Mouse (Mus musculus) stomach, embryonic 15.5 days (tissue): ENCODE data around the gene Frmd5. TPM values are rescaled to one million over a fixed set of nuclear protein-coding genes. Genes with fewer than 3 reads are reported as not detected.

Experiments used
- ATAC-seq: fragments of 200-750 bp; cut with Nextera tagmentation; 2 replicates; pipeline ENCODE4 v1.8.0; 2017; ENCODE audit warnings: low read depth, moderate number of reproducible peaks, moderate TSS enrichment; ENCODE audit not compliant: insufficient read depth, low FRiP score
- H3K27ac ChIP-seq: fragments of 300-500 bp; sonication (generic); 2 replicates; pipeline ENCODE4 v1.5.1; 2015; ENCODE audit warnings: mild to moderate bottlenecking, inconsistent platforms
- H3K27me3 ChIP-seq: fragments of 300-500 bp; sonication (generic); replicated peaks from 2 replicates; pipeline ENCODE4 v1.6.1; 2015; ENCODE audit warnings: inconsistent platforms
- H3K36me3 ChIP-seq: fragments of 300-500 bp; sonication (generic); 2 replicates; pipeline ENCODE4 v1.6.1; 2015; ENCODE audit warnings: inconsistent platforms
- H3K4me1 ChIP-seq: fragments of 300-500 bp; sonication (generic); 2 replicates; pipeline ENCODE4 v1.6.1; 2015; ENCODE audit warnings: inconsistent platforms
- H3K4me2 ChIP-seq: fragments of 300-500 bp; sonication (generic); 2 replicates; pipeline ENCODE4 v1.6.1; 2015; ENCODE audit warnings: mild to moderate bottlenecking, inconsistent platforms
- H3K4me3 ChIP-seq: fragments of 300-500 bp; sonication (generic); replicated peaks from 2 replicates; pipeline ENCODE4 v1.5.1; 2015; ENCODE audit warnings: inconsistent platforms
- H3K9ac ChIP-seq: fragments of 300-500 bp; sonication (generic); 2 replicates; pipeline ENCODE4 v1.6.1; 2015; ENCODE audit warnings: inconsistent platforms
- H3K9me3 ChIP-seq: fragments of 300-500 bp; sonication (generic); 2 replicates; pipeline ENCODE4 v1.6.1; 2016; ENCODE audit warnings: inconsistent platforms
- WGBS: fragments of 180-500 bp; shearing (Covaris S2); methylation state at CpG from one replicate; pipeline ENCODE4 v1.1.7; 2015; 5-methylcytosine and 5-hydroxymethylcytosine counted together
- polyA plus RNA-seq: library from polyadenylated mRNA; unstranded; fragments of >200 nt; fragmentation: Nextera tagmentation; extraction: Ambion mirVana; gene quantifications from 2 replicates; pipeline ENCODE4 v1.2.1, GENCODE M21; 2015

Gene Frmd5
- polyA plus RNA-seq, 1 experiment from 2014 or later, result 5.4 TPM

DNA sequence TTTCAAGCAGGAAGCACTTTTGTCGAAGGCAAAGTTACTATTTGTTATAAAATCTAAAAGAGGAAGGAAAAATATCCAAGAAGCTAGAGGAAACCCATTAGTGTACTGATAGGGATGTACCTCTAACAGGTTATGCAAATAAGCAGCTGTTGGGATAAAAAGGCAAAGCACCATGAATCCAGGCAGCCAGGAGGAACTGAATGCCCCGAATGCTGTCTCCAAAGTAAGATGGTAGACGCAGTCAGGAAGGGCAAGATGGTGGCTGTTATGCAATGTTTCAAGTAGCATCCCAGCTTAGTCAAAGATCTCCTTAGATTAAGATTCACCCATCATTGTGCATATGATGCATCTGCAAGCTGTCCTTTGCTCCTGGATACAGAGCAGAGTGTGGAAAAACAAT lies 2.2 kb upstream of the Frmd5 start:
- Histone ChIP-seq H3K27ac (no peak overlapping the region), H3K9me3 (no peaks in the 10 kb centered on the region), H3K4me1 (peaks cover 8% of the 10 kb centered on the region), H3K36me3 (no peaks in the 10 kb centered on the region), H3K4me2 (no peak overlapping the region), H3K4me3 (no peak overlapping the region), H3K27me3 (peaks cover 10% of the 10 kb centered on the region), H3K9ac (no peak overlapping the region)
- 83% methylated on average over 3 of the region's 3 CpGs for WGBS
- ATAC-seq, result no peak

DNA sequence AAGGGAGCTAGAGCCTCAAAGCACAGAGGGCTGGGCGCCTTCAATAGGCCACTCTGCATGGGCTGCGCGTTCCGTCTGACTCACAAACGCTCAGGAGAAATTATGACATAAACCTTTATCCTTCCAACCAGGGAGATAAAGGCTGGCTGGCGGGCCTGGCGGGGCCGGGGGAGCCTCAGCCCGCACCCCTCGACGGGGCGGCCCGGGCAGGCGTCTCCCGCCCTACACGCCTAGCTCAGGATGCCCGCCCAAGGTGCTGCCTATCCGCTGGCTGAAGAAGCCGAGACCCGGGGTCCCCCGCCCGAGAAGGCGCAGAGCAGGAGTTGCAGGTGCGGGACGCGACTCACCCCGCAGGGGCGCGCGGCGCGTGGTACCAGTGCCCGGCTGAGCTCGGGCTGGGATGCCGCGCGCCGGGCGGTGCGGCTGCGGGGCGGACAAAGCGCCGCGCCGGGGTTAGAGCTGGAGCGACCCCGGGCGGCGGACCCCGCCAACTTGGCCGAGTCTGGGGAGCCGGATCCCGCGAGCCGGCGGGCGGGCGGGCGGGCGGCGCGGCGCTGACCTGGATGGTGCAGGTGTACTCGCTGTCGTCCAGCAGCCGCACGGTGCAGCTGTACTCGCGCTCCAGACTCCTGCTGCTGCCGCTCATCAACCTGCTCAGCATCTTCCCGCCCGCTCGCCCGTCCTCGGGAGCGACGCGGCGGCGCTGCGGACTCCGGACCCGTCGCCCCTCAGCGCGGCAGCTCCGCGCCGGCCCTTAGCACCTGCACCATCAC lies 530 bp downstream of the Frmd5 start:
- Histone ChIP-seq H3K9ac (peak overlapping the region; percentile 29), H3K27me3 (peaks cover 10% of the 10 kb centered on the region), H3K36me3 (no peaks in the 10 kb centered on the region), H3K4me1 (peaks cover 8% of the 10 kb centered on the region), H3K4me2 (peak overlapping the region; percentile 92), H3K27ac (peak overlapping the region; percentile 77), H3K9me3 (no peaks in the 10 kb centered on the region), H3K4me3 (peak overlapping the region; percentile 61)
- under 1% methylated on average over 81 of the region's 90 CpGs for WGBS
- peak; percentile 72 for ATAC-seq

DNA sequence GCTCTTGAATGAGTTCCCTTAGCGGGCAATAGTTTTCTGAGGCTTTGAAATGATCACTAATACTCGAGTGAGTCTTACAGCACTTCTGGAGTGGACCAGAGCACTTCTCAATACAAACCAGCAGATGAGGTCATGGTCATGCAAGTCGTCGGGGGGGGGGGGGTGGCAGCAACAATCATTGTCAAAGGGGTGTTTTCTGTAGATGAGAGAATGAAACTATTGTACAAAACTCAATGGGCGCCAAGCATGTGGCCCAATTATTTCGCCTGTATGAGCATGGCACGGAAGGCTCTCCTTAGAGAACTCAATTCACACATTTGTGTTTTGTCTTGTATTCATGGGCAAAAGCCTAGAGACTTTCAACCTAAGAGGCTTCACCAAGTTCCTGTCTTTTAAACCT lies 7.8 kb downstream of the Frmd5 start:
- ATAC-seq, result no peak
- Histone ChIP-seq H3K36me3 (no peaks in the 10 kb centered on the region), H3K27ac (no peak overlapping the region), H3K27me3 (no peaks in the 10 kb centered on the region), H3K9ac (no peak overlapping the region), H3K4me1 (no peaks in the 10 kb centered on the region), H3K4me2 (no peak overlapping the region), H3K9me3 (no peaks in the 10 kb centered on the region), H3K4me3 (no peak overlapping the region)
- WGBS, result 80% methylated on average over 7 of the region's 7 CpGs

DNA sequence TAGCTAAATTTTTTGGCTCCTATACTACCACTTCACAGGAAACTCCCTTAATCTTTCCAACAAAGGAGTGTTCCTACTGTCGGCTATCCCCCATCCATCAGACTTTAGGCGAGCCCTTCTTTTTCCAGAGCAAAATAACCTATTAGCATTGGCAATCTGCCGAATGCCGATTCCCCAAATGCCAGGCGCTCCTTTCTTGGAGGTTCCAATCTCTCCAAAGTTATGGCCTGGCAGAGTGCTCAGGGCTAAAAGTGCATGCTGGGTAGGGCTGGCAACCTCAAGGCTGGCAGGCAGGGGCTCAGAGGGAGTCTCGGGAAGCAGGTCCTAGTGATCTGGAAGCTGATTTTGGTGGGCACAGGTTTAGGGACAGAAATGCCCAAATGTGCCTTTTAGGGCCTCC lies 10.9 kb downstream of the Frmd5 start:
- no peaks in the 10 kb centered on the region for H3K9me3 ChIP-seq
- no peak overlapping the region for H3K27ac ChIP-seq
- H3K36me3 ChIP-seq, result no peaks in the 10 kb centered on the region
- WGBS, result 78% methylated on average over 6 of the region's 6 CpGs
- no peaks in the 10 kb centered on the region for H3K4me1 ChIP-seq
- H3K4me2 ChIP-seq, result no peak overlapping the region
- H3K9ac ChIP-seq, result no peak overlapping the region
- H3K4me3 ChIP-seq, result no peak overlapping the region
- H3K27me3 ChIP-seq, result no peaks in the 10 kb centered on the region
- no peak for ATAC-seq

DNA sequence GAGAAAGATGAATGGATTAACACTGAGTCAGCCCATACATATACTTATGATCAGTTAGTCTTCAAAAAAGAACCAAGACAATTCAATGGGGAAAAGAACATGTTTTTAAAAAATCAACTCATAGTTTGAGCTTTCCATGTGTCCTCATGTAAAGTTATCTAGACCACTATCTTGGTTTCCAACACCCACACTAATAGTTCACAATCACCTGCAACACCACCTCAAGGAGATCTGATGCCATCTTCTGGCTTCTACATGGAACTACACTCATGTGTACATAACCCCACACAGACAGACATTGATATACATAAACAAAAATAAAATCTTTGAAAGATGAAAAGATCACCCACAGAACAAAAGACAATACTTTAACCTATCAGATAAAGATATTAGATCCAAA lies 17.1 kb downstream of the Frmd5 start:
- H3K4me3 ChIP-seq, result no peak overlapping the region
- no peaks in the 10 kb centered on the region for H3K36me3 ChIP-seq
- no peak for ATAC-seq
- H3K4me2 ChIP-seq, result no peak overlapping the region
- H3K9me3 ChIP-seq, result no peaks in the 10 kb centered on the region
- no peak overlapping the region for H3K27ac ChIP-seq
- H3K9ac ChIP-seq, result no peak overlapping the region
- H3K4me1 ChIP-seq, result 0 out of 2 replicates have a peak, but pooled peaks cover 4% of the 10 kb centered on the region
- H3K27me3 ChIP-seq, result no peaks in the 10 kb centered on the region

DNA sequence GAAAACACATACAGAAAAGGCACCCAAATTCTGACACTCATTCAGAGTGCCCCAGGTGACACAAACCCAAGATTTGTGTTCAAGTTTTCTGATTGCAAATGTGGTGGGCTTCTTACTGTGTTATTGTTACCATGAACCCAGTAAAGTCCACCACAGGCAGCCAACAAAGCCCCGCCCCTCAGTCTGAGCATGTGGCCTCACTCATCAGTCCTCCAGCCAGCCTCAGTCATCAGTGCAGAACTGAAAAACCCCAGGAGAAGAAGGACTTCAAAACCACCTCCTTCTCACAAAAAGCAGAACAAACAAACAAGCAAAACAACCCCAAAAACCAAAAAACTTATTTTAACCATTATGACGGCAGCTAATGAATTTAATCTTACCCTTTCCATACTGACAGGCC lies 18.5 kb downstream of the Frmd5 start:
- Histone ChIP-seq H3K36me3 (no peaks in the 10 kb centered on the region), H3K4me1 (0 out of 2 replicates have a peak, but pooled peaks cover 4% of the 10 kb centered on the region), H3K4me3 (no peak overlapping the region), H3K9me3 (no peaks in the 10 kb centered on the region), H3K27ac (no peak overlapping the region), H3K27me3 (no peaks in the 10 kb centered on the region), H3K9ac (no peak overlapping the region), H3K4me2 (no peak overlapping the region)
- ATAC-seq, result no peak
- WGBS, result 77% methylated on average over 2 of the region's 2 CpGs

DNA sequence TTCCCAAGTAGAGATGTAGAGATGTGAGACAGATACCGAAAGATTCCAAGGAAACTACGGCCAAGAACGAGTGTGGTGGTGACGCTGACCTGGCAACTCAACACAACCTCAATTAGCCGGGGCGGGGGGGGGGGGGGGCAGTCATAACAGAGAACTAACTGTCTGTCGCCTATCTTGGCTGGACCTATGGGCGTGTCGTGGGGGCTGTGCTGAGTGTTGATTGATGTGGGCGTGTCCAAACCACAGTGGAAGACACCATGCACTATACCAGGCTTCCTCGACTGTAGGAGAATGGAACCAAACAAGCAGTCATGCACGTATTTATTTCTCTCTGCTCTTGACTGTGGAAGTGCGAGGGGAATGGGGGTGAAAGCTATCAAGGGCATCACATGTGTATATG lies 19.1 kb downstream of the Frmd5 start:
- Histone ChIP-seq H3K9ac (no peak overlapping the region), H3K36me3 (no peaks in the 10 kb centered on the region), H3K4me2 (peak overlapping the region; percentile 17; the same call in 1 of the 2 replicates), H3K4me3 (no peak overlapping the region), H3K9me3 (no peaks in the 10 kb centered on the region), H3K27ac (no peak overlapping the region), H3K27me3 (no peaks in the 10 kb centered on the region), H3K4me1 (0 out of 2 replicates have a peak, but pooled peaks cover 4% of the 10 kb centered on the region)
- 46% methylated on average over 13 of the region's 13 CpGs for WGBS
- ATAC-seq, result peak; percentile 53; the same call in 1 of the 2 replicates

DNA sequence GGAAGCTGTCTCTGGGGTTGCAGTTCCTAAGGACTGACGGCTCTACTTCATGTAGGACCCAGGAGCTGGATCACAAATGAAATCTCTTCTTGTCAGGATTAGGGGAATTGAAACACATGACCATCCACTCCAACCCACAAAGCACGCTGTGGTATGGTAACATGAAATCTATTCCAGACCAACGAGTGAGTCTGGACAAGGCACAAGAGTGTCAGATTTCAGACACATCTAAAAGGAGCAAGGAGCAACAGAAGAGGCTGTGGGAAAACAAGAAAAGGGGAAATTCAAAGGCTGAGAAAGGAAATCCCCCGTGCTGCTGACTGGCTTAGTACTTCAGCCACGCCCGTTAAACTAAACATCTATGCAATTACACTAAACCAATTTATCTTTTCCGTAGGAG lies 19.6 kb downstream of the Frmd5 start:
- ATAC-seq, result no peak
- Histone ChIP-seq H3K27ac (peak overlapping the region; percentile 3; the same call in 1 of the 2 replicates), H3K9ac (no peak overlapping the region), H3K36me3 (no peaks in the 10 kb centered on the region), H3K9me3 (no peaks in the 10 kb centered on the region), H3K4me3 (no peak overlapping the region), H3K4me2 (peak overlapping the region; percentile 17; the same call in 1 of the 2 replicates), H3K4me1 (0 out of 2 replicates have a peak, but pooled peaks cover 4% of the 10 kb centered on the region), H3K27me3 (no peaks in the 10 kb centered on the region)
- 28% methylated on average over 7 of the region's 7 CpGs for WGBS

DNA sequence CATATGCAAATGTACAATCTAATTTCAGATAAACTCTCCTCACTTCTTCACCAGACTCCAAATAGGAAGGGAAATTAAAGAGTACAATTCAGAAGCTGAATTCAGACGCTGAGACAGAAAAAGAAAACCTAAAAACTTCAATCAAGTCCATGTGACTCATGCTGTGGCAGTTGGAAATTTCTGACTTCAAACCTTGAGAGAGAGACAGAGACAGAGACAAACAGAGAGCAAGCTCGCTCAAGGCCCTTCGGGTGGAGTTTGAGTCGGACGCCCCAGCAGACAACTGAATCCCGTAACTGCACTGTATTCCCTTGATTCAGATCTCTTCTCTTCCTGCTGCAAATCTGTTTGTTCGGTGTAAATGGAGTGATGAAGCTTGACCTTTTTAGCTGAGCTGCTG lies 30.7 kb downstream of the Frmd5 start:
- H3K27me3 ChIP-seq, result no peaks in the 10 kb centered on the region
- H3K27ac ChIP-seq, result no peak overlapping the region
- H3K4me1 ChIP-seq, result no peaks in the 10 kb centered on the region
- H3K9me3 ChIP-seq, result no peaks in the 10 kb centered on the region
- no peak overlapping the region for H3K4me2 ChIP-seq
- H3K4me3 ChIP-seq, result no peak overlapping the region
- no peak overlapping the region for H3K9ac ChIP-seq
- WGBS, result 71% methylated on average over 7 of the region's 7 CpGs
- no peaks in the 10 kb centered on the region for H3K36me3 ChIP-seq
- no peak for ATAC-seq

DNA sequence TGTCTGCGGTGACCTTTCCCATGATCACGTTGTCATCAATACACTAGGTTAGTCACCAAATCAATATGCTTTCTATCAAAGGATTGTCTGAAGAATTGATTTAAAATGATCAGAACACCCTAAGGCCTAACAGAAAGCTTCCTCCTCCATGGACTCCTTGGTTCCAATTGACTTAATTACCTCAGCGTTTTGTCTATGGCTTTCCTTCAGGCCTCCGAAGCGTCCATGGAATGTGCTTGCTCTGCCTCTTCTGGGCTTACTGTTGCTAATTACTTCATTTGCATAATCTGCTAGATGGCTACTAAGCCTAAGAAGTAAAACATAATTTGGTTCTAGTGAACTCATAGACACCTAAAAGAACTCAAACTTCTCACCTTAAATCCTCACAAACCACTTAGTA lies 42.0 kb downstream of the Frmd5 start:
- 79% methylated on average over 5 of the region's 5 CpGs for WGBS
- Histone ChIP-seq H3K4me2 (no peak overlapping the region), H3K36me3 (no peaks in the 10 kb centered on the region), H3K4me3 (no peak overlapping the region), H3K9ac (no peak overlapping the region), H3K9me3 (no peaks in the 10 kb centered on the region), H3K27ac (no peak overlapping the region), H3K4me1 (no peaks in the 10 kb centered on the region), H3K27me3 (no peaks in the 10 kb centered on the region)
- ATAC-seq, result no peak

DNA sequence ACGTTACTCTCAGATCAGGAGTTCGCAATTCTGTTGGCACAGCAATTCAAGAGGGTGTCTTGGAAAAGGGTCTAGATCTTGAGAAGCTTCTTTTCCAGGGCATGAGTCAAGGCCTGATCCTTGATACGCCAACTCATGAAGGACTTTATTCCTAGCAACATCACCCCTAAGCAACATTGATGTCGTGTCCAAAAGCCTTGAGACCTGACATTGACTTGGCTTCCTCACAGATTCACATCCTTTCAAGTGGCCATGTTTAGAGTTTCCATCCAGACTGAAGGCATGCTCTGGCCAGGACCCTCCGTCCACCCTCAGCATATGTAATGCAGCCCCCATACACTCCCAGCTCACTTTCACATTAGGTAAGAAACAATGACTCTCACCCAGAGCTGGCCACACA lies 45.0 kb downstream of the Frmd5 start:
- Histone ChIP-seq H3K27ac (no peak overlapping the region), H3K27me3 (no peaks in the 10 kb centered on the region), H3K4me1 (no peaks in the 10 kb centered on the region), H3K4me3 (no peak overlapping the region), H3K9me3 (no peaks in the 10 kb centered on the region), H3K4me2 (no peak overlapping the region), H3K9ac (no peak overlapping the region), H3K36me3 (no peaks in the 10 kb centered on the region)
- ATAC-seq, result no peak
- WGBS, result 93% methylated on average over 5 of the region's 5 CpGs

DNA sequence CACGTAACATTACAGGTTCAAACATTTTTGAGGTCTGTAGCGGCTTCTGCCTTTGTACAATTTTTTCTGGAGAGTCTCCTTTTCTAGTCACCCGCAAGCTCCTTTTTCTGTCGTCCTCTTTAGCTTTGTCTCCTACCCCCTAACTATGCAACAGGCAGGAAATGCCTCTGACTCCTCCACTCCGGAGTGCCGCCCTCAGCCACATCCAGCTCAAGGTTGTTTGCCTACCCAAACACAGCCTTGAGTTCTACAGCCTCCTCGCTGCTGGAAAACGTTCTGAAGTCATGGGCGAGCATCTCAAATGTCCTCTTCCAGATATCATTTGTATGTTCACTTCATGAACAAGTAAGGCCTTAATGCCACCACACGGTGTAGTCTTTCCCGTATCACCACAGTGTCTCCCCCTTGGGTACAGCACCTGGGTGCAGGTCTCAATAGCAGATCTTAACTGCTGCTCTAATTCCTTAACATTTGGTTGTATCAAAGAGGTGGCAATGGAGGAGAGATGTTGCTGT lies 45.5 kb downstream of the Frmd5 start:
- Histone ChIP-seq H3K27ac (no peak overlapping the region), H3K36me3 (no peaks in the 10 kb centered on the region)
- ATAC-seq, result no peak

More for the DNA sequence above, 45.5 kb downstream of the Frmd5 start:
- Histone ChIP-seq H3K27me3 (no peaks in the 10 kb centered on the region), H3K9ac (no peak overlapping the region), H3K4me2 (no peak overlapping the region), H3K9me3 (no peaks in the 10 kb centered on the region), H3K4me1 (no peaks in the 10 kb centered on the region), H3K4me3 (no peak overlapping the region)
- WGBS, result 80% methylated on average over 11 of the region's 11 CpGs
